Mouse (Mus musculus) left cerebral cortex, adult 11 months (tissue): ENCODE data around the gene Serpinb6a.

Experiments
- DNase-seq: peaks from one replicate; pipeline ENCODE4 v3.0.0; 2022; ENCODE audit warnings: low spot score

The Serpinb6a gene

DNA sequence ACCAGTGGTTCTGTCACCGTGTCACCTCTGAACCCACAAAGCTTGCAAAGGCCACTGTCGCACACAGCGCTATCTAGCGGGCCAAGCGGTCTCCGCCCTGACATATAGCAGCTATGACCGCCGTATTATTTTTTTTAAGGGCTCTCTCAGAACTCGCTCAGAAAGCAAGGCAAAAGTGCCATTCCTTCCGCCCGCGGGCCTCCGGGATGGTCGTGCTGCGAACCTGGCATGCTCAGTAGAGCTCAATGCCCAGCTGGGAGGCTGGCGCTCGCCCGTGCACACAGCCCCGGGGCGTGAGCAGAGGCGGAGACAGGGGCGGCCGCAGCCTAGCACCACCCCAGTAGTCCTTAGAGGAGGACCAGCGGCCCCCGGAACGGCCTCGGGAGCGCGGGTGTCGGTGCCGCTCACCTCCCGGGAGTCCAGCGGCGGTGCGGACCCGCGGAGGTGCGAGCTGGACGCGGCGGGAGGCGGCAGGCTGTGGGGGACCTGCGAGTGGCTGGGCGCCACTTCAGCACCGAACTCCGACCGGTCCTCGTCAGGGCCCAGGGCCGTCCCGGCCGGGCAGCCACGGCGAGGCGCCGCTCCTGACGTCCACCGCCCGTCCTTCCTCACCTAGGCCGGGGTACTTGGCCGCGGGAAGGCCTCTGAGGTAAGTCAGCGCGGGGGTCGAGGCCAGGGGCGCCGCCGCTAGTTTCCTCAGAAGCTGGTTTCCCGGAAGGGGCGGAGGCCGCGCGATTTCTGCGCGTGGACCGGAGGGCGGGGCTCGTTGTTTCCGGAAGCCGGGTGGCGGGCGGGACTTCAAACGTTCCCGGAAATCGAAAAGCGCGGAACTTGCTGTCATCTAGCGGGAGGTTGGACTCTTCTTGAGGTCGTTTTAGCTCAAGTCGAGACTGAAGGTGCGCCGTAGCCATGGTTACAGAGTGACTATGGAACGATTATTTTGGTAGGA lies at the start of gene Serpinb6a, which contains the start of gene Ripk1:
Gene Serpinb6a, minus strand, starts transcription at position 737 of the 949 bp plus-strand sequence.
Gene Ripk1, plus strand, starts transcription at position 306 of the 949 bp plus-strand sequence.
- DNase-seq: peak; percentile 81

DNA sequence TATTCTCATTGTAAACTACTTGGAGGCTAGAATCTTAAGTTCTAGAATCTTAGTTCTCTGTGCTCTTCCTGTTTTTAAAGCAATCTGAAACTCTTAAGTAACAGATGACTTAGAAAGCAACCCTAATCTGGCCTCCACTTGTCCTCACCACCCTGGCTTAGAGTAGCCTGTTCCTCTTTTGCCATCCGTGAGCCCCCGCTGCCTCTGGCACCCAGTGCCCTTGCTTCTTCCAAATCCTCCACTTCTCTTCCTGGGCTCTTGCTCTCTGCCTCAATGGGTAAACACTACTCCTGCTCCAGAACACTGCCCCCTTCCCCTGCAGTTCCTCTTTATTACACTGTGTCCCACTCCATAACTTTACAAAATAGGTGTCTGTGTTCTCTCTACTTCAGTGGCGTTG lies 49.1 kb upstream of the Serpinb6a start:
- no peak for DNase-seq

DNA sequence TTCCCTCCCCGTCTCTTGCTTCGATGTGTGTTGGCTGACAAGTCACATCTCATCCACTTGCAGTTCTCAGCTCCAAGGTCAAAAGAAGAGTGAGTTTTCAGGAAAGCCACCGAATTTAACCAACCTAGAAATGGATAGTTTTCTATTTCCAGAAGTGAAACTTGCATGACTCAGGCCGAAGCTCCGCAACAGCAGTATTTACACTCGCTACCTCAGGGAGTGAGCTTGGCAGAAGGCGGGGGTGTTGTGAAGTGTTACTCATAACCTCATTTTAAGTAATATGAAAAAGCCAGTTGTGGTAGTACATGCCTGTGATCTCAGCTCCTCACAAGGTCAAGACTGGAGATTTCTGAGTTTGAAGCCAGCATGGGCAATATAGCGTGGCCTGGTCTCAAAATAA lies 47.9 kb upstream of the Serpinb6a start:
- DNase-seq: peak; percentile 62

DNA sequence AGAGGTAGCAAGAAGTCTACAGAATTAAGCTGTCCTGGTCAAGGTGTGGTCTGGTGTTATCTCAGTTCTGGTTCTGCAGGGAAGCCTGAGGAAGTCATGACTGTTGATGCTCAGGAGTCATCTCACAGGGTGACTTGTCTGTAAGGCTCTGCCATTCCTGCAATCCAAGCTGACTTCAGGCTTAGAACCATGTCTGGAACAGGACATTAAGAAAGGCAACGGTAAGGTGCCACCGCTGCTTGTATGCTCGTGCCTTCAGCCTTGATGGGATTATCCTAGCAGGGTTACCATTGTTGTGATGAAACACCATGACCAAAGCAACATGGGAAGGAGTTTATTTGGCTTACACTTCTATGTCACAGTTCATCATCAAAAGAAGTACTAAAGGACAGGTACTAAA lies 44.9 kb upstream of the Serpinb6a start:
- no peak for DNase-seq

DNA sequence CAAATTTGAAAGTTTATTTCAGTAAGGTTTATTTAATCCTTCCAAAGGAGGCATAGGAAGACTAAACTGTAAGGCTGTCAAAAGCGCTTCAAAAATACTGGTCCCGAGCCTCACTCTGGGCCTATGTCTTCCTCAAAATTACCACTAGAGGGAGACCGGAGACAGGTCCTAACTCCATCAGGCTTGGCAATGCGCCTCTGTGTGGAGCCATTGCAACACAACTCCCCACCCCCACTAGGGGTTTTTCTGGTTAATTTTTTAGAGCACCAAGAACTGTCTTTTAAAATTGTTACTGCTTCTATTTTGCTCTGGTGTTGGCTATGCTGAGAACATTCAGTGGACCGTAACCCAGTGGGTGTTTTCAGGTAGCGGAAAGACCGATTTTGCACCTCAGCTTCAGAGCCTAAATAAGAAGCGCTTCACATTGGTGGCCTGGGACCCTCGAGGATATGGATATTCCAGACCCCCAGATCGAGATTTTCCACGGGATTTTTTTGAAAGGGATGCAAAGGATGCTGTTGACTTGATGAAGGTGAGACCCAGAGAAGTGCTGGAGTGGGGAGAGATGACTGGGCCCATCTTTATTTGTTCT lies 43.9 kb upstream of the Serpinb6a start:
- DNase-seq: peak; percentile 83

DNA sequence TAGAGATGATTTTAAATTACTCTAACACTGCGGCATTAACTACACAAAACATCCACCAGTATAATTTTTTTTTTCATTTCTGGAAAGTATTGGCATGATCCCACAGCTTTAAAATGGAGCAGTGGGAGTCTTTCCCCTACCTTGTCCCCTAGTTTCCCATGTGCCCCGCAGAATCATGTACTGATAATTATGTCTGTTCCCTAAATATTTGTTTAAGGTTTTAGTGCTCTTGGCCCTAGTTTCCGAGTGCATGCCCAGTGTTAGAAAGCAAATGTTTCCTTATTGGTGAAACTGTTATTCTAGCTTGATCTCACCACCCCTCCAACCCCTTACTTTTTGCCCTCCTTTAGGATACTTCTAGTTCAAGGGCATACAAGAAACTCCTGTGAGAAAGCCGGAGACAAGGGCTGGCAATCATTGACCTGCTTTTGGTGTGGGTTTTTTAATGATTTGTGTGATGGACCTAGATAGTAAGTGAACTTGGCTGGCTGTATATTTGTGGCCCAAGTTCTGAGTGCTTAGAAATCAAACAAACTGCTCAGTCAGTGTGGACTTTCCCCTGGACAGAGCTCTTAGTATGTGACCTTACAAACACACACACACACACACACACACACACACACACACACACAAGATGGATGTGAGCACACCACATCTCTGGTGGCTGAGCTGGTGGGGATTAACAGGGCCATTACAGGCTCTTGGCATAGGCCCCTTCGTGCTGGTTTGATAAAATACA lies 43.1 kb upstream of the Serpinb6a start:
- no peak for DNase-seq

DNA sequence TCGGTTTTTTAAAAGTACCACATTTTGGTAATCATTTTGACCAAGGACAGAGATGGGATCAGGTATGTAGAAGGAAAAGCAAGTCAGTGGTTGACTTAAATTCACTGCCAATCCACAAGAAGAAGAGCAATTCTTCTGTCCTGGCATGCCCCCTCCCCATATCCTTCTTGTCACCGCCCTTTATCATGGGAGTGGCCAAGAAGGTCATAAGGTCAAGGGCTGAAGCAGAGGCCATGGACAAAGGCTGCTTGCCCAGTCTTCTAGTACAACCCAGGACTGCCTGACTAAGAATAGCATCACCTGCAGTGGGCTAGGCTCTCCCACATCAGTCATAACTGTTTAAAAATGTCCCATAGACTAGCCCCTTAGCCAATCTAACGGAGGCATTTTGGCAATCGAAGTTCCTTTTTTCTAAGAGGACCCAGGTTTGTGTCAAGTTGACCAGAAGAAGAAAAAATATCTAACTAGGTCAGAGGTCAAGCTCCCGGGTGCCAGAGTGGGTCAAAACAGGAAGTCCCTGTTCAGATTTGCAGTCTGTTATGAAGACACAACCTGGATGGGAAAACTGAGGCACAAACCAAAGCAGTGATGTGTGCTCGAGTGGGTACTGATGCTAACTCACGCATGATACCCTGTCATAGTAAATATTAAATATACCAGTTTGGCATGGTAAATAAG lies 41.3 kb upstream of the Serpinb6a start:
- no peak for DNase-seq

DNA sequence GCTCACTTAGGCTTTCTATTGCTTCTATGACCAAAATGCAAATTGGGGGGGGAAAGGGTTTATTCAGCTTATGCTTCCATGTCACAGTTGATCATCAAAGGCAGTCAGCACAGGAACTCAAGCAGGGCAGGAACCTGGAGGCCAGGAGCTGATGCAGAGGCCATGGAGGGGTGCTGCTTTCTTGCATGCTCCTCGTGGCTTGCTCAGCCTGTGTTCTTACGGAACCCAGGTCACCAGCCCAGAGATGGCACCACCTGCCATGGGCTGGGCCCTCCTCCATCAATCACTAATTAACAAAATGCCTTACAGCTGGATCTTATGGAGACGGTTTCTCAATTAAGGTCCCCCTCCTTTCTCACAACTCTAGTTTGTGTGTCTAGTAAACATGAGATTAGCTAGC lies 37.5 kb upstream of the Serpinb6a start:
- DNase-seq: no peak

DNA sequence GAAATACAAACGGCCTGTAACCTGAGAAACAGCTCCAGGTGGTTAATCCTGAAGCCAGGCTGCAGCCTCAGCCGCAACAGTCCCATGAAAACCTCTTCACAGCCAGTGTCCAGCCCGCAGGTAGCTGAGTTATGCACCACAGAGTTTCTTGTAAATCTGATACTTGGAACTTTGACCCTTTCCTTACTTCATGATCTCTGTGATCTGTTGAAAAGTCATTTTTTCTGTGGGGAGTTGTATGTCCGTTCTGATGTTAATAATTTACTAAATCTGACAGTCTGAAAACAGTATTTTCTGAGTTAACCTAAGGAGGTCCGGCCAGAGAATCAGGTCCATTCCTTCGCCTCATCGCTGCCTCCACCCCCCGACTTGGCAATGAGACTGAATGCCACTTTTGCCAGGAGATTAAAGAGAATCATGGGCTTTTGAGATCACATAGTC lies 36.3 kb upstream of the Serpinb6a start:
- no peak for DNase-seq

DNA sequence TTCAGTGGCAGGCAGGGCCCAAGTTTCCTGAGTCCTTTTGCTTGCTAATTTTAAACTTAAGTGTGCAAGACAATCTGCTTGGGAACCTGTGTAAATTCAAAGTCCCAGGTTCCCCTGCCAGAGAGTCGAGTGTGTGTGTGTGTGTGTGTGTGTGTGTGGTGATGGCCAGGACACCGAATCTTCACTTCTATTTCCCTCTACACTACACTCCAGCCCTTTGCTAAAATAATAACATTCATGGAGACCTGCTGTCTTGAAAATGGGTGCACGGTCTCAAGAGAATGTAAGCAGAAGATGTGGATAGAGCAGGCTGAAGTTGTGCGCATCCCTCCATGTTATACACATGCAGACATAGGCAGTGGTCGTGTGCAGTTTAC lies 35.5 kb upstream of the Serpinb6a start:
- DNase-seq: no peak

DNA sequence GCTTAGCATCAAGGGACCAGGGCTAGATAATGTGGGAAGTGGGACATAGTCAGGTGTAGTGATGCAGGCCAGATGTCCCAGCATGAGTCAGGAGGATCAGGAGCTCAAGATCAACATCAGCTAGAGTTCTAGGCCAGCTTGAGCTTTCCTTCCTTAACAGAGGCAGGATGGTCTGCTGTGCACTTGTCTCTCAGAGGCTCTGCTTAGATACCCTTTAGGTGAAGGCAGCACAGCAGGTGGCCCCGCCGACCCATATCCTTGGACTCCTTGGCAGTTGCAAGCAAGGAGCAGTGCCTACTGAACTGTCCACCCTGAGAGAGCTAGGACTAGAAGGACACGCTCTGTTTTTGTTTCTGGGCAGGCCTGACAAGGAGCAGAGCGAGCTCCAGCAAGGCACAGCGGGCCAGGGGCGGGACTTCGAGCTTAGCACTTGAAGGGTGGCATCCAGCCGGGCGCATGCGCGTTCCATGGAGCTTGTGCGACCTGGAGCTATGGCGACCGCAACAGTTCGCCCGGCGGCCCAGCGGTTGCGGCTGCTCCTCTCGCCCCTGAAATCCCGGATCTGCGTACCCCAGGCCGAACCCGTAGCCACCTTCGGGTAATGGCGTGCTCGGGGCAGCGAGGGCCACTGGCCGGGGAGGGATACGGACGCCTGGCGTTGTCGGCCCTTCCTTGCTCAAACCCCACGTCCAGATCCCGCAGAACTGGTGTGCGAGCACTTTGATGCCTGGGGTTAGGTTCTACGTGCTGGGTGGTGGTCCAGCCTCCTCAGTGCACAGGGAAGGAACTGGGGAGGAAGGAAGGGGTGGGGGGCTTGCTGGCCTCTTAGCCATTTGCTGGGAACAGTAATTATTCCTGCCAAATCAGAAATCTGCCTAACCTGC lies 34.8 kb upstream of the Serpinb6a start, which contains the start of gene Bphl:
Gene Bphl, plus strand, starts transcription at position 426 of the 884 bp plus-strand sequence.
- DNase-seq: peak; percentile 89

DNA sequence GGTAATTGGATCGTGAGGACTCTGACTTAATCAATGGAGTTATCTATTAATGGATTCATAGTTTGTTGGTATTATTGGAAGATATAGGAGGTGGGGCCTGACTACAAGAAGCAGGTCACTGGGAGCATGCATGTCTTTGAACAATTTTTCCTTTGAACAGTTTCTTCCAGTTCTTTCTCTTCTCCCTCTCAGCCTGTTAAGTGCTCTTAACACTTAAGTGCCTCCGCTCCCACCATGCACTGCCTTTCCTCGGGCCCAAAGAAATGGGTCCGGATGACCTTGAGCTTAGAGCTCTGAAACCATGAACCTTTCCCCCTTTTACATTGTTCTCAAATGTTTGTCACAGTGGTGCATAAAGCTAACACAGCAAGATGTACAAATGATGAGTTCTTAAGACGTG lies 34.1 kb upstream of the Serpinb6a start:
- DNase-seq: no peak

DNA sequence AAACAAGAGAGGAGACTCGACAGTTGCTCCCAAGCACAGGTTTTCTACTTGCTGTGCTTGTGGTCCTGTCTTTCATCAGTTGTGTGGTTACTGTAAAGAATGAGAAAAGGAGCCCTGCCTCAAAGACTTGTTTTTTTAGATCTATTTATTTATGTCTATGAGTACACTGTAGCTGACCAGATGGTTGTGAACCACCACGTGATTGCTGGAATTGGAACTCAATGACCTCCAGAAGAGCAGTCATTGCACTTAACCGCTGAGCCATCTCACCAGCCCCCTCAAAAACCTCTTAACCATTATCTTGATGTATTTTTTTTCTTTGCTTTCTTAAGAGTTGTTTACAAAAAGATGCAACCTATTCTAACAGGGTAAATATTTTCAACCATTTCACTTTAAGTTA lies 32.8 kb upstream of the Serpinb6a start:
- no peak for DNase-seq

DNA sequence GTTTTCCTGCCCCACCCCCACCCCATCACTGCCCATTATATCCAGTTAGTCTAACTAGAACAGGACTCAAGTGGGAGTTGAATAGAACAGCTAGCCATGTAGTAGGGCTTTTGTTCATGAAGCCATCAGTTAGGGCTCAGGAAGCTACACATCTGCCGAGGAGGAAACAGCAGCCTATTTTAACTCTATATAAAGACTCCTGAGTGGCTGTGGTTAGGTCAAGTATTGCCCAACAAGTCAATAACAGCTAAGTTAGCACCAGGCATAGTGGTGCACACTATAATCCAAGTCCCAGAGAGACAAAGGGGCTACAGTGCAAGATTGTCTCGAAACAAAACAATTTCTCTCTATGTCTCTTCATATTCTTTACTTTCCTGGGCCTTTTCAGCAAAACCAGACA lies 29.4 kb upstream of the Serpinb6a start:
- DNase-seq: no peak

DNA sequence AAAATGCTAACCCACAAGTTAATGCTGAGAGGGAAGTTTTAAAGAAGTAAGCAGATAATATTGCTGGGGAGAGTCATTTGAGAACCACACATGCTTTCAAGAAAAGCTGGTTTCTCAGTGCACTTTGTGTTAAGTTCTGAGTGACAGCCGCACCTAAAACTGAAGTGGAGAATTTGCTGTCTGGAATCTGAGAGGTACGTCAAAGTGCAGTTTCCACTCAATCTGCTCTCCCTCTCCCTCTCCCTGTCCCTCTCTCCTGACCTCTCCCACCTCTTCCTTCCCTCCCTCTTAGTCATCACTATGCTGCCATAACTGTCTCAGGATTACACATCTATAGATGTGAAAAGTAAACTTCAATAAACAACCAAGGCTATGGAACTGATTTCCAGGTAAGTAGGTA lies 19.4 kb upstream of the Serpinb6a start:
- no peak for DNase-seq

DNA sequence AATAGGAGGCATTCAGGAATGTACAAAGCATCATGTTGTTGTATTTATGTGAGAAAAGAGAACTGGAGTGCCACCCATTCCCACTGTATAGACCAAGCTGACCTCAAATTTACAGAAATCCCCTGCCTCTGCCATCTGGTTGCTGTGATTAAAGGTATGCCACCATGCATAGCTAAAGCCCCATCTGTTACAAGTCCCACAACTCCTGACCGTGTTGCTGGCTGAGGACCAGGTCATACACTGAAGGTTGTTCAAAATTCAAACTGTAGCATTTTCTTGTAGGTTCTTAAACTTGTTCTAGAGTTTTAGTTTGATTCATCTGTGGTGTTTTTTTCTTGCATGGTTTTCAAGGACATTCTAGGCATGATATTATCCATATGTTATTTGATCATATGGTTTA lies 15.9 kb upstream of the Serpinb6a start:
- DNase-seq: no peak

DNA sequence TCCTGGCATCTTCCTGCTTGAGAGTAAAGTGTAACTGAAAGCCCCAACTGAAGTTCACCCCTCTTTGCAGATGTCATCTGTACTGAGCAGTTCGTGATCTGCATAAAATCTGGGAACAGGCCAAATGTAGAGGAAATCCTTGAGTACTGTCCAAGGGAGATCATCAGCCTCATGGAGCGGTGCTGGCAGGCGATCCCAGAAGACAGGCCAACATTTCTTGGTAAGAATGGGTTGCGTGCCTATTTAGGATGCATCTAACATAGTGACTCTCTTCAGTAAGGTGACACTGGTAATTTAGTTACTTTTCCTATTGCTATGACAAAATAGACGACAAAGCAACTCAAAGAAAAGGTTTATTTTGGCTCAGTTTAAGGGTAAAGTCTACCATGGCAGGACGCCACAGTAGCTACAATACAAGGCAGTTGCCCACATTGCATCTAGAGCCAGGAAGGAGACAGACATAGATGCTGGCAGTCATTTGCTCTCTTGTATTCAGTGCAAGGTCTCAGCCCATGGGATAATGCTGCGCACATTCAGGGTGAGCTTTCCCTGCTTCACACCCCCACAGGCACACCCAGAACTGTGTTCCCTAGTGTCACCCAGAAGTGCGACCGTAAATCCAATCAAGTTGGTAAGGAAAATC lies 14.5 kb upstream of the Serpinb6a start:
- no peak for DNase-seq

DNA sequence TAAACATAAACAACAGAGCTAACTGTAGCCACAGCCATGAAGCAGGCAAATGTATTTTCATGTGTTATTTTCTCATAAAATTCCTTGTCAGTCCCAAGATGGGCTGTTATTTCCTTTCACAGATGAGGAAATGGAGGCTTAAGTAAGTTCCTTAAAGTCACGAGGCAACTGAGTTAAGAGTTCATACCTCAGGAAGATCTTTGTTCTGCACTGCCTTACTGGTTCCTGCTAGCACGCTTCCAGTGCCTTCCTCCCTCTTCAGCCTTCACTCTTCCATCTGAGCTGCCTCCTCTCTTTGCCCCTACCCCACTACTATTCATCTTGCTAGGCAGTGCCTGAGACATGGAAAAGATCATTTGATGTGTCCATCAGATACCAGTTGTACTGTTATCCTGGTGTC lies 4.6 kb upstream of the Serpinb6a start:
- DNase-seq: no peak

DNA sequence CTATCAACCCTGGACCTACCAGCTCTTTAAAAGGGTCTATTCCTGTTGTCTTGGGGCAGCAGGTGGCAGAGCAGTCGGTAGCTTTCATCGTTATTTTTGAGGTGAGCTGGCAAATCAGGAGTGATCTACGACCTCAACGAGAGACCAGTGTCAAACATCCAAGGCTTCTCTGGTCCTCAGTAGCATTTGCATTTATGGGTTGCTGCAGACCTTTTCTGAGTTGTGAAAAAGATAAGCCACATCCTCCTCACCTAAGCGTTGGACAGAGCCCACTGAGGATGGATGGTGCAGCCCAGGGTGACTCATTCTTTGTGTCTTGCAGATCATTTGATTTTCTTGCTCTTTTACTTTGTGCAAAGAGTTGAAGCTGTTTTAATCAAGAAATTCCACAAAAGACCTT lies 464 bp upstream of the Serpinb6a start:
- DNase-seq: no peak

DNA sequence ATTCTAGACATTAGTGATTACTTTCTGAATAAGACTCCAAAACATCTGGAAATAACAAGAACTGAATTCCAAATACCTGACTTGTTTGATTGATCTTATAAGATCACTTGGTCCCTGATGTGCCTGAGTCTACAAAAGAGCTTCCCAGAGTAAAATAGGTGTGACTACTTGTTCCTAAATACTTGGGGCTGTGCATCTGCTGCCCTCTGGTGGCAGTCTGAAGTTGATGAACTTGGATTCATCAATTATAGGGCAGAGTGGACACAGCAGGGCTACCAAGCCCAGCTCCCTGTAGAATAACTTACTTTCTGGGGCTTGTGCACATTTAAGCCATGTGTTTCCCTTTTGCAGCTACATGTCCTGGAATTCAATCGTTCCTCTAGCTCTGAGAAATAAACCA lies 7.4 kb downstream of the Serpinb6a start:
- DNase-seq: peak; percentile 32

DNA sequence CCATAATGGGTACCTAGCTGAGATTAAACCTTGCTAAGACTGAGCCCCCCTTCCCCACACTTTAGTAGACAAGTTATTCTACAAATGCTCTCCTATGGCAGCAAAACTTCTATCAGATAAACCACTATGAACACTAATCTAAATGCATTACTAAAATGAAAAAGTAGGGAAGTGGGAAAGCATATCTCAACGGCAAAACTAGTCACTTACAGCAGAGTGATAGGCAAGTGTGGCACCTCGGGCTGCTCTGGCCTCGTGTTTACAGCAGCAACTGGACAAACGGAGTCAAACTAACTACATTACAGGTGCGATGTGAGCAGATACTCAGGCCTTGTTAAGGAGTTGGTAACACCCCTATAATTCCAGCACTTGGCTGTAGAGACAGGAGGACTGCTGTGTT lies 13.0 kb downstream of the Serpinb6a start:
- no peak for DNase-seq
